Mouse (Mus musculus): ENCODE measurements at regions not wholly inside any gene's neighbourhood (a gene's known extent, or its start where the extent isn't known, plus 50 kb on each side); places are given as distances from the start of the nearest gene placed in this dataset.
"Not testable (repeated sequence)": the region's sequence is repeated elsewhere in the genome, so short reads cannot be mapped to it uniquely, and the experiment has no call there.

GRCm38 (mm10) chr6:7120136-7120535 is 164.3 kb downstream of the Sdhaf3 start:
- DNase-seq (ENCODE audit: low read depth): peak; percentile 2

- no peak for DNase-seq (ENCODE audit: low read depth)
These were observed 177.2 kb downstream of the Sdhaf3 start for GRCm38 (mm10) chr6:7133042-7133441.

GRCm38 (mm10) chr6:7134062-7134461 is 178.3 kb downstream of the Sdhaf3 start:
- no peak for DNase-seq (ENCODE audit: low read depth)

- no peak for DNase-seq (ENCODE audit: low read depth)
These were observed 179.1 kb downstream of the Sdhaf3 start for GRCm38 (mm10) chr6:7134888-7135287.

- DNase-seq (ENCODE audit: low read depth): no peak
These were observed 225.9 kb downstream of the Sdhaf3 start for GRCm38 (mm10) chr6:7181711-7182110.

- DNase-seq (ENCODE audit: low read depth): no peak
These were observed 243.3 kb downstream of the Sdhaf3 start for GRCm38 (mm10) chr6:7199046-7199599.

GRCm38 (mm10) chr6:7215880-7216279 is 260.1 kb downstream of the Sdhaf3 start:
- DNase-seq (ENCODE audit: low read depth): no peak

GRCm38 (mm10) chr6:7252286-7252685 is 296.5 kb downstream of the Sdhaf3 start:
- no peak for DNase-seq (ENCODE audit: low read depth)

- DNase-seq (ENCODE audit: low read depth): no peak
These were observed 277.2 kb upstream of the Tac1 start for GRCm38 (mm10) chr6:7277431-7277830.

- no peak for DNase-seq (ENCODE audit: low read depth)
These were observed 247.7 kb upstream of the Tac1 start for GRCm38 (mm10) chr6:7306956-7307355.

- no peak for DNase-seq (ENCODE audit: low read depth)
These were observed 241.2 kb upstream of the Tac1 start for GRCm38 (mm10) chr6:7313496-7313895.

GRCm38 (mm10) chr6:7326974-7327373 is 227.7 kb upstream of the Tac1 start:
- no peak for DNase-seq (ENCODE audit: low read depth)

- DNase-seq (ENCODE audit: low read depth): no peak
These were observed 198.0 kb upstream of the Tac1 start for GRCm38 (mm10) chr6:7356634-7357033.

GRCm38 (mm10) chr6:7367166-7367565 is 187.5 kb upstream of the Tac1 start:
- DNase-seq (ENCODE audit: low read depth): no peak

- no peak for DNase-seq (ENCODE audit: low read depth)
These were observed 180.1 kb upstream of the Tac1 start for GRCm38 (mm10) chr6:7374629-7375028.

- no peak for DNase-seq (ENCODE audit: low read depth)
These were observed 178.8 kb upstream of the Tac1 start for GRCm38 (mm10) chr6:7375851-7376250.

GRCm38 (mm10) chr6:7378651-7379050 is 176.0 kb upstream of the Tac1 start:
- DNase-seq (ENCODE audit: low read depth): no peak

GRCm38 (mm10) chr6:7424731-7425130 is 129.9 kb upstream of the Tac1 start:
- no peak for DNase-seq (ENCODE audit: low read depth)

- DNase-seq (ENCODE audit: low read depth): no peak
These were observed 113.0 kb upstream of the Tac1 start for GRCm38 (mm10) chr6:7441725-7442124.

GRCm38 (mm10) chr6:7442286-7442685 is 112.4 kb upstream of the Tac1 start:
- not testable (repeated sequence) for DNase-seq (ENCODE audit: low read depth)

GRCm38 (mm10) chr6:7455881-7456280 is 98.8 kb upstream of the Tac1 start:
- no peak for DNase-seq (ENCODE audit: low read depth)

GRCm38 (mm10) chr6:7463896-7464295 is 90.8 kb upstream of the Tac1 start:
- DNase-seq (ENCODE audit: low read depth): no peak

GRCm38 (mm10) chr6:7464346-7464745 is 90.3 kb upstream of the Tac1 start:
- no peak for DNase-seq (ENCODE audit: low read depth)

GRCm38 (mm10) chr6:7472366-7473026 is 82.2 kb upstream of the Tac1 start:
- DNase-seq (ENCODE audit: low read depth): no peak

Measured in naive thymus-derived CD4-positive, alpha-beta T cell, adult 2 months (primary cell).